Mouse (Mus musculus): Measurements from ENCODE around the gene Tfap2e.

The Tfap2e gene

GRCm38 (mm10) chr4:126751556-126752023 lies 15.6 kb upstream of the Tfap2e start:
- peak in 1 of 2 experiments; percentile 48 for DNase-seq

- DNase-seq = peak; percentile 25 to 34
Observed at GRCm38 (mm10) chr4:126750863-126751555, 15.0 kb upstream of the Tfap2e start.

- peak; percentile 87 to 91 for DNase-seq
Observed at GRCm38 (mm10) chr4:126750046-126750683, 14.1 kb upstream of the Tfap2e start.

GRCm38 (mm10) chr4:126749553-126749952 lies 13.5 kb upstream of the Tfap2e start:
- no peak for DNase-seq

- DNase-seq = peak; percentile 46 to 61
Observed at GRCm38 (mm10) chr4:126748381-126748780, 12.3 kb upstream of the Tfap2e start.

GRCm38 (mm10) chr4:126746194-126746840 lies 10.3 kb upstream of the Tfap2e start:
- no peak for DNase-seq

- DNase-seq = peak; percentile 64 to 79
Observed at GRCm38 (mm10) chr4:126745506-126746193, 9.6 kb upstream of the Tfap2e start.

GRCm38 (mm10) chr4:126744831-126745230 lies 8.8 kb upstream of the Tfap2e start:
- peak; percentile 60 to 66 for DNase-seq

GRCm38 (mm10) chr4:126743713-126744112 lies 7.7 kb upstream of the Tfap2e start:
- peak; percentile 20 to 30 for DNase-seq

- DNase-seq = no peak
Observed at GRCm38 (mm10) chr4:126742976-126743375, 6.9 kb upstream of the Tfap2e start.

GRCm38 (mm10) chr4:126741448-126741847 lies 5.4 kb upstream of the Tfap2e start:
- DNase-seq = peak; percentile 82 to 89

- peak in 1 of 2 experiments; percentile 30 for DNase-seq
Observed at GRCm38 (mm10) chr4:126739966-126740676, 4.1 kb upstream of the Tfap2e start.

GRCm38 (mm10) chr4:126735382-126736000 lies 549 bp downstream of the Tfap2e start:
- no peak for DNase-seq

- no peak for DNase-seq
Observed at GRCm38 (mm10) chr4:126734700-126735381, 1.2 kb downstream of the Tfap2e start.

- DNase-seq = no peak
Observed at GRCm38 (mm10) chr4:126734001-126734603, 1.9 kb downstream of the Tfap2e start.

- no peak for DNase-seq
Observed at GRCm38 (mm10) chr4:126732531-126733380, 3.3 kb downstream of the Tfap2e start.

- DNase-seq = no peak
Observed at GRCm38 (mm10) chr4:126732111-126732510, 3.9 kb downstream of the Tfap2e start.

GRCm38 (mm10) chr4:126707439-126707826 lies 28.6 kb downstream of the Tfap2e start:
- no peak for DNase-seq

GRCm38 (mm10) chr4:126706630-126707438 lies 29.2 kb downstream of the Tfap2e start:
- DNase-seq = no peak
